Mouse (Mus musculus) monocyte, adult 5-6 weeks (primary cell): ENCODE results near the gene Cntnap5b. TPM values are rescaled to one million over a fixed set of nuclear protein-coding genes. Genes with fewer than 3 reads are reported as not detected.

Source experiments
- ATAC-seq: fragments of 153-309, 156-312 bp; replicated peaks from 2 replicates; pipeline ENCODE4 v1.8.0; 2017; ENCODE audit warnings: mild to moderate bottlenecking; ENCODE audit not compliant: low TSS enrichment, insufficient number of reproducible peaks, severe bottlenecking, poor library complexity, low FRiP score
- total RNA-seq: library from RNA; stranded (forward); fragments of 200-1000, 200-491, 200-594 nt; gene quantifications from 3 replicates; pipeline ENCODE4 v1.2.3, GENCODE M21; 2017

Gene Cntnap5b
- total RNA-seq, 1 experiment from 2014 or later = not detected

- no peak for ATAC-seq
Observed at GRCm38 (mm10) chr1:100122410-100122935, 349.9 kb downstream of the Cntnap5b start.

GRCm38 (mm10) chr1:100163588-100164357 is 391.2 kb downstream of the Cntnap5b start:
- no peak for ATAC-seq

GRCm38 (mm10) chr1:100171566-100171965 is 399.0 kb downstream of the Cntnap5b start:
- ATAC-seq = no peak

- peak; percentile 76 for ATAC-seq
Observed at GRCm38 (mm10) chr1:100180050-100180449, 407.5 kb downstream of the Cntnap5b start.

GRCm38 (mm10) chr1:100231980-100232608 is 459.5 kb downstream of the Cntnap5b start:
- ATAC-seq = no peak

- no peak for ATAC-seq
Observed at GRCm38 (mm10) chr1:100251964-100252363, 479.4 kb downstream of the Cntnap5b start.

GRCm38 (mm10) chr1:100310687-100311086 is 538.1 kb downstream of the Cntnap5b start:
- ATAC-seq = no peak

- ATAC-seq = no peak
Observed at GRCm38 (mm10) chr1:100331066-100331465, 558.5 kb downstream of the Cntnap5b start.

GRCm38 (mm10) chr1:100369415-100370113 is 597.0 kb downstream of the Cntnap5b start:
- ATAC-seq = no peak

GRCm38 (mm10) chr1:100386252-100386651 is 613.7 kb downstream of the Cntnap5b start:
- no peak for ATAC-seq

- ATAC-seq = no peak
Observed at GRCm38 (mm10) chr1:100394034-100394433, 621.5 kb downstream of the Cntnap5b start.

- ATAC-seq = no peak
Observed at GRCm38 (mm10) chr1:100416658-100417224, 644.2 kb downstream of the Cntnap5b start.

- ATAC-seq = no peak
Observed at GRCm38 (mm10) chr1:100430038-100430774, 657.6 kb downstream of the Cntnap5b start.

GRCm38 (mm10) chr1:100463877-100464276 is 691.3 kb downstream of the Cntnap5b start:
- ATAC-seq = no peak

GRCm38 (mm10) chr1:100465226-100465625 is 692.7 kb downstream of the Cntnap5b start:
- no peak for ATAC-seq

GRCm38 (mm10) chr1:100467595-100467994 is 695.0 kb downstream of the Cntnap5b start:
- no peak for ATAC-seq

GRCm38 (mm10) chr1:100509866-100510265 is 737.3 kb downstream of the Cntnap5b start:
- ATAC-seq = no peak
